Mouse (Mus musculus): ENCODE measurements at regions not wholly inside any gene's neighbourhood (a gene's known extent, or its start where the extent isn't known, plus 50 kb on each side); places are given as distances from the start of the nearest gene placed in this dataset.

GRCm38 (mm10) chr8:107824096-107824495 lies 118.3 kb upstream of the Zfhx3 start:
- Histone ChIP-seq H3K4me3 (ENCODE audit: low read length) (no peak overlapping the region), H3K9me3 (ENCODE audit: control insufficient read depth, low read length) (no peaks in the 10 kb centered on the region), H3K27me3 (replicated peaks; ENCODE audit: control insufficient read depth, insufficient read depth, low read length) (no peaks in the 10 kb centered on the region), H3K27ac (ENCODE audit: low read length) (no peak overlapping the region), H3K9ac (ENCODE audit: low read depth, low read length) (no peak overlapping the region), H3K4me2 (ENCODE audit: low read depth, low read length) (no peak overlapping the region), H3K4me1 (ENCODE audit: control insufficient read depth, insufficient read depth, low read length) (no peaks in the 10 kb centered on the region), H3K36me3 (ENCODE audit: control insufficient read depth, insufficient read depth, low read length) (no peaks in the 10 kb centered on the region)
- ATAC-seq = no peak
- 38% methylated on average over 7 of the region's 7 CpGs for WGBS

- ATAC-seq = no peak
- no peaks in the 10 kb centered on the region for H3K9me3 ChIP-seq (ENCODE audit: control insufficient read depth, low read length)
- no peaks in the 10 kb centered on the region for H3K4me1 ChIP-seq (ENCODE audit: control insufficient read depth, insufficient read depth, low read length)
- H3K9ac ChIP-seq (ENCODE audit: low read depth, low read length) = no peak overlapping the region; the same call in 1 of the 2 replicates
- 5% methylated on average over 14 of the region's 14 CpGs for WGBS
- peak overlapping the region; percentile 33 for H3K4me2 ChIP-seq (ENCODE audit: low read depth, low read length)
- no peaks in the 10 kb centered on the region for H3K36me3 ChIP-seq (ENCODE audit: control insufficient read depth, insufficient read depth, low read length)
- H3K27ac ChIP-seq (ENCODE audit: low read length) = no peak overlapping the region
- H3K27me3 ChIP-seq (replicated peaks; ENCODE audit: control insufficient read depth, insufficient read depth, low read length) = no peaks in the 10 kb centered on the region
- H3K4me3 ChIP-seq (ENCODE audit: low read length) = no peak overlapping the region
Measured at GRCm38 (mm10) chr8:107824640-107825039, 117.8 kb upstream of the Zfhx3 start.

GRCm38 (mm10) chr8:107827500-107828125 lies 114.8 kb upstream of the Zfhx3 start:
- H3K4me2 ChIP-seq (ENCODE audit: low read depth, low read length) = no peak overlapping the region
- ATAC-seq = no peak
- no peaks in the 10 kb centered on the region for H3K4me1 ChIP-seq (ENCODE audit: control insufficient read depth, insufficient read depth, low read length)
- WGBS = 73% methylated on average over 17 of the region's 17 CpGs
- no peak overlapping the region for H3K4me3 ChIP-seq (ENCODE audit: low read length)
- no peak overlapping the region for H3K9ac ChIP-seq (ENCODE audit: low read depth, low read length)
- no peaks in the 10 kb centered on the region for H3K36me3 ChIP-seq (ENCODE audit: control insufficient read depth, insufficient read depth, low read length)
- H3K27me3 ChIP-seq (replicated peaks; ENCODE audit: control insufficient read depth, insufficient read depth, low read length) = no peaks in the 10 kb centered on the region
- H3K27ac ChIP-seq (ENCODE audit: low read length) = no peak overlapping the region
- H3K9me3 ChIP-seq (ENCODE audit: control insufficient read depth, low read length) = no peaks in the 10 kb centered on the region

GRCm38 (mm10) chr8:107828541-107828940 lies 113.9 kb upstream of the Zfhx3 start:
- no peaks in the 10 kb centered on the region for H3K36me3 ChIP-seq (ENCODE audit: control insufficient read depth, insufficient read depth, low read length)
- no peak overlapping the region for H3K4me3 ChIP-seq (ENCODE audit: low read length)
- H3K9me3 ChIP-seq (ENCODE audit: control insufficient read depth, low read length) = no peaks in the 10 kb centered on the region
- 87% methylated on average over 5 of the region's 5 CpGs for WGBS
- H3K27ac ChIP-seq (ENCODE audit: low read length) = no peak overlapping the region
- no peak overlapping the region for H3K9ac ChIP-seq (ENCODE audit: low read depth, low read length)
- H3K27me3 ChIP-seq (replicated peaks; ENCODE audit: control insufficient read depth, insufficient read depth, low read length) = no peaks in the 10 kb centered on the region
- no peak for ATAC-seq
- no peaks in the 10 kb centered on the region for H3K4me1 ChIP-seq (ENCODE audit: control insufficient read depth, insufficient read depth, low read length)
- no peak overlapping the region for H3K4me2 ChIP-seq (ENCODE audit: low read depth, low read length)

- no peaks in the 10 kb centered on the region for H3K9me3 ChIP-seq (ENCODE audit: control insufficient read depth, low read length)
- H3K4me1 ChIP-seq (ENCODE audit: control insufficient read depth, insufficient read depth, low read length) = no peaks in the 10 kb centered on the region
- H3K27ac ChIP-seq (ENCODE audit: low read length) = no peak overlapping the region
- H3K36me3 ChIP-seq (ENCODE audit: control insufficient read depth, insufficient read depth, low read length) = no peaks in the 10 kb centered on the region
- H3K4me3 ChIP-seq (ENCODE audit: low read length) = no peak overlapping the region
- no peak overlapping the region for H3K4me2 ChIP-seq (ENCODE audit: low read depth, low read length)
- 79% methylated on average over 10 of the region's 10 CpGs for WGBS
- no peak for ATAC-seq
- H3K9ac ChIP-seq (ENCODE audit: low read depth, low read length) = no peak overlapping the region
- H3K27me3 ChIP-seq (replicated peaks; ENCODE audit: control insufficient read depth, insufficient read depth, low read length) = no peaks in the 10 kb centered on the region
Measured at GRCm38 (mm10) chr8:107833481-107833880, 109.0 kb upstream of the Zfhx3 start.

GRCm38 (mm10) chr8:107846141-107846540 lies 96.3 kb upstream of the Zfhx3 start:
- no peaks in the 10 kb centered on the region for H3K27me3 ChIP-seq (replicated peaks; ENCODE audit: control insufficient read depth, insufficient read depth, low read length)
- H3K27ac ChIP-seq (ENCODE audit: low read length) = no peak overlapping the region
- no peak for ATAC-seq
- no peaks in the 10 kb centered on the region for H3K36me3 ChIP-seq (ENCODE audit: control insufficient read depth, insufficient read depth, low read length)
- H3K4me3 ChIP-seq (ENCODE audit: low read length) = no peak overlapping the region
- 80% methylated on average over 3 of the region's 3 CpGs for WGBS
- no peaks in the 10 kb centered on the region for H3K4me1 ChIP-seq (ENCODE audit: control insufficient read depth, insufficient read depth, low read length)
- no peaks in the 10 kb centered on the region for H3K9me3 ChIP-seq (ENCODE audit: control insufficient read depth, low read length)
- H3K4me2 ChIP-seq (ENCODE audit: low read depth, low read length) = no peak overlapping the region
- no peak overlapping the region for H3K9ac ChIP-seq (ENCODE audit: low read depth, low read length)

- H3K4me3 ChIP-seq (ENCODE audit: low read length) = no peak overlapping the region
Measured at GRCm38 (mm10) chr8:107851236-107852043, 91.0 kb upstream of the Zfhx3 start.

GRCm38 (mm10) chr8:107859770-107860169 lies 82.7 kb upstream of the Zfhx3 start:
- H3K27me3 ChIP-seq (replicated peaks; ENCODE audit: control insufficient read depth, insufficient read depth, low read length) = no peaks in the 10 kb centered on the region
- no peak overlapping the region for H3K4me2 ChIP-seq (ENCODE audit: low read depth, low read length)
- H3K4me3 ChIP-seq (ENCODE audit: low read length) = no peak overlapping the region
- H3K9ac ChIP-seq (ENCODE audit: low read depth, low read length) = no peak overlapping the region
- no peaks in the 10 kb centered on the region for H3K9me3 ChIP-seq (ENCODE audit: control insufficient read depth, low read length)
- no peak overlapping the region for H3K27ac ChIP-seq (ENCODE audit: low read length)
- H3K36me3 ChIP-seq (ENCODE audit: control insufficient read depth, insufficient read depth, low read length) = no peaks in the 10 kb centered on the region
- H3K4me1 ChIP-seq (ENCODE audit: control insufficient read depth, insufficient read depth, low read length) = no peaks in the 10 kb centered on the region
- 81% methylated on average over 4 of the region's 4 CpGs for WGBS
- no peak for ATAC-seq

More at GRCm38 (mm10) chr8:107851236-107852043, 91.0 kb upstream of the Zfhx3 start:
- ATAC-seq = no peak
- no peaks in the 10 kb centered on the region for H3K4me1 ChIP-seq (ENCODE audit: control insufficient read depth, insufficient read depth, low read length)
- H3K9me3 ChIP-seq (ENCODE audit: control insufficient read depth, low read length) = no peaks in the 10 kb centered on the region
- H3K4me2 ChIP-seq (ENCODE audit: low read depth, low read length) = no peak overlapping the region
- no peaks in the 10 kb centered on the region for H3K36me3 ChIP-seq (ENCODE audit: control insufficient read depth, insufficient read depth, low read length)
- 77% methylated on average over 17 of the region's 17 CpGs for WGBS
- no peaks in the 10 kb centered on the region for H3K27me3 ChIP-seq (replicated peaks; ENCODE audit: control insufficient read depth, insufficient read depth, low read length)
- H3K9ac ChIP-seq (ENCODE audit: low read depth, low read length) = no peak overlapping the region
- no peak overlapping the region for H3K27ac ChIP-seq (ENCODE audit: low read length)

- Histone ChIP-seq H3K27ac (ENCODE audit: low read length) (no peak overlapping the region), H3K36me3 (ENCODE audit: control insufficient read depth, insufficient read depth, low read length) (no peaks in the 10 kb centered on the region), H3K27me3 (replicated peaks; ENCODE audit: control insufficient read depth, insufficient read depth, low read length) (no peaks in the 10 kb centered on the region), H3K4me1 (ENCODE audit: control insufficient read depth, insufficient read depth, low read length) (no peaks in the 10 kb centered on the region), H3K9me3 (ENCODE audit: control insufficient read depth, low read length) (no peaks in the 10 kb centered on the region), H3K4me3 (ENCODE audit: low read length) (no peak overlapping the region), H3K9ac (ENCODE audit: low read depth, low read length) (no peak overlapping the region), H3K4me2 (ENCODE audit: low read depth, low read length) (no peak overlapping the region)
- WGBS = 65% methylated on average over 4 of the region's 4 CpGs
- no peak for ATAC-seq
Measured at GRCm38 (mm10) chr8:107860251-107860650, 82.2 kb upstream of the Zfhx3 start.
